ENCODE assay signal across 19 mouse cellular contexts in the genomic region with DNA sequence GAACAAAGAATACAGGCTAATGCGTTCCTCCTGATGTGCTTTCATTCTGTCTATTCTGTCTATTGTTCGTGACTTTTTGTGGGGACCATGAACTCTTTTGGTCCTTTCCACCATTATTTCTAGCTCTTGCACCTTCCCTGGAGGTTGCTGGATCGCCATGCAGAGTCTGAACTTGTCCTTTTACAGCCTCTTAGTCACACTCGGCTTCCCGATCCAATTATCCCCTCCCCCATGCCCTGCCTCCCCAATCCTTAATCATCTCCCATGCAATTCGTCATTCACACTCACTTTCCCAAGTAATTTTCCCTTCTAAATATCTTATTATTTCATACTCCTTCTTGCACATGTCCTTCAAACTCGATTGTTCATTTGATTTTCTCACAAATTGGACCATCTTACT. TPM values are rescaled to one million over a fixed set of nuclear protein-coding genes. Genes with fewer than 3 reads are reported as not detected.
DNase-seq lines count a peak whose midpoint lies in the region; ATAC-seq lines count a peak whose summit lies in the region.
"Had no signal": no experiment of that assay in that cellular context is flagged by ENCODE, and none has a peak within 500 bp of the region (broad histone marks: within the 10 kb centered on the region; RNA-seq: fewer than 3 reads in every experiment).

No protein-coding gene starts in this region.

- no peaks in the 10 kb centered on the region for H3K27me3 ChIP-seq in forebrain, embryonic 11.5 days (ENCODE audit: control insufficient read depth, insufficient read depth, low read length)
- peaks cover 34% of the 10 kb centered on the region for H3K27me3 ChIP-seq in forebrain, embryonic 10.5 days (ENCODE audit: poor library complexity, severe bottlenecking)
- H3K27me3 ChIP-seq in neural tube, embryonic 15.5 days (replicated peaks): no peaks in the 10 kb centered on the region
- H3K27me3 ChIP-seq: liver, embryonic 15.5 days had no signal

- DNase-seq in forebrain, embryonic 11.5 days (ENCODE audit: low spot score): no peak
- DNase-seq in forebrain, embryonic 10.5 days (ENCODE audit: extremely low spot score, low spot score): no peak
- peak; percentile 46 for DNase-seq in embryo, embryonic 10.5 days (ENCODE audit: low spot score)
- peak; percentile 22 for DNase-seq in mesoderm, embryonic 11.5 days (ENCODE audit: low read depth, low spot score)
- no peak for DNase-seq in urinary bladder, adult 2 months (ENCODE audit: low spot score)
- no peak for DNase-seq in lung, postnatal 36 days
- DNase-seq: B cell, adult 2 months; cerebellum, adult 9-10 months; heart, adult 18-20 months; thymus, postnatal 25 days had no signal

- WGBS in forebrain, embryonic 11.5 days: 16% methylated on average over 7 of the region's 7 CpGs
- WGBS in forebrain, embryonic 10.5 days: 23% methylated on average over 7 of the region's 7 CpGs
- 11% methylated on average over 7 of the region's 7 CpGs for WGBS in neural tube, embryonic 15.5 days

- no peak overlapping the region for H3K4me3 ChIP-seq in forebrain, embryonic 11.5 days (ENCODE audit: low read depth, low read length)
- no peak overlapping the region for H3K4me3 ChIP-seq in forebrain, embryonic 10.5 days
- H3K4me3 ChIP-seq in neural tube, embryonic 15.5 days (replicated peaks): 0 out of 2 replicates have a peak overlapping the region, but pooled peaks have one; percentile 1
- H3K4me3 ChIP-seq: embryonic facial prominence, embryonic 10.5 days; liver, embryonic 15.5 days had no signal

- H3K4me2 ChIP-seq in forebrain, embryonic 11.5 days (ENCODE audit: low read depth, low read length, severe bottlenecking): peak overlapping the region; percentile 19; the same call in 1 of the 2 replicates
- H3K4me2 ChIP-seq in neural tube, embryonic 15.5 days: peak overlapping the region; percentile 38
- H3K4me2 ChIP-seq: liver, embryonic 15.5 days had no signal

- no peak for ATAC-seq in forebrain, embryonic 11.5 days (replicated peaks; ENCODE audit: low FRiP score)
- ATAC-seq in neural tube, embryonic 15.5 days (ENCODE audit: low FRiP score): no peak
- ATAC-seq: intestine, postnatal 0 days had no signal

- H3K36me3 ChIP-seq in forebrain, embryonic 11.5 days (ENCODE audit: control insufficient read depth, insufficient read depth, low read length): no peaks in the 10 kb centered on the region
- no peaks in the 10 kb centered on the region for H3K36me3 ChIP-seq in forebrain, embryonic 10.5 days (replicated peaks)
- H3K36me3 ChIP-seq in neural tube, embryonic 15.5 days: no peaks in the 10 kb centered on the region
- H3K36me3 ChIP-seq: embryonic facial prominence, embryonic 10.5 days; liver, embryonic 15.5 days had no signal

- H3K27ac ChIP-seq in forebrain, embryonic 11.5 days (ENCODE audit: low read depth, low read length): no peak overlapping the region
- no peak overlapping the region for H3K27ac ChIP-seq in forebrain, embryonic 10.5 days
- no peak overlapping the region for H3K27ac ChIP-seq in neural tube, embryonic 15.5 days (replicated peaks)
- H3K27ac ChIP-seq: embryonic facial prominence, embryonic 10.5 days; liver, embryonic 15.5 days; macrophage; stomach, postnatal 0 days had no signal

- H3K9me3 ChIP-seq in forebrain, embryonic 11.5 days (ENCODE audit: control insufficient read depth, low read length): no peaks in the 10 kb centered on the region
- H3K9me3 ChIP-seq in forebrain, embryonic 10.5 days: 0 out of 2 replicates have a peak, but pooled peaks cover 4% of the 10 kb centered on the region
- no peaks in the 10 kb centered on the region for H3K9me3 ChIP-seq in neural tube, embryonic 15.5 days (replicated peaks)
- H3K9me3 ChIP-seq: embryonic facial prominence, embryonic 10.5 days; liver, embryonic 15.5 days had no signal

- H3K4me1 ChIP-seq in forebrain, embryonic 11.5 days (replicated peaks; ENCODE audit: control insufficient read depth, insufficient read depth, low read length): 0 out of 2 replicates have a peak, but pooled peaks cover 2% of the 10 kb centered on the region
- peaks cover 16% of the 10 kb centered on the region for H3K4me1 ChIP-seq in forebrain, embryonic 10.5 days
- H3K4me1 ChIP-seq in neural tube, embryonic 15.5 days: peaks cover 12% of the 10 kb centered on the region
- H3K4me1 ChIP-seq: liver, embryonic 15.5 days had no signal

- no peak overlapping the region for H3K9ac ChIP-seq in forebrain, embryonic 11.5 days (ENCODE audit: low read length)
- H3K9ac ChIP-seq in neural tube, embryonic 15.5 days (replicated peaks): no peak overlapping the region
- H3K9ac ChIP-seq: liver, embryonic 15.5 days had no signal

RNA-seq across cellular contexts. Expression of gene Dlx6, which starts 44.0 kb away (rescaled TPM):
- 4.5 and 7.3 TPM in 2 replicates for polyA plus RNA-seq in forebrain, embryonic 11.5 days (2014; fragmentation: Nextera tagmentation; extraction: Ambion mirVana)
- 0.95 and 1.1 TPM in 2 replicates for polyA plus RNA-seq in forebrain, embryonic 10.5 days (2016; fragmentation: Nextera tagmentation; extraction: Ambion mirVana)
- polyA plus RNA-seq in neural tube, embryonic 15.5 days (2015; fragmentation: Nextera tagmentation; extraction: Ambion mirVana): 0.41 TPM in 1 of 2 replicates, not detected in the other
- polyA plus RNA-seq in urinary bladder, adult 2 months (2012; rRNA removed): not detected in 2 replicates
- polyA plus RNA-seq: heart, postnatal 0 days; intestine, postnatal 0 days; large intestine, adult 2 months; liver, embryonic 15.5 days; macrophage; spleen, adult 2 months; stomach, postnatal 0 days had no signal

Comparison
In these comparisons a context has a peak if more than half of its experiments do, and no peak if none do; other contexts are left out.
1. DNase-seq: peak in embryo, embryonic 10.5 days (single experiment) and mesoderm, embryonic 11.5 days (single experiment); none in forebrain, embryonic 11.5 days (single experiment), forebrain, embryonic 10.5 days (single experiment), urinary bladder, adult 2 months (single experiment) and lung, postnatal 36 days (single experiment).